Mouse (Mus musculus): ENCODE data around the gene Ube4b. TPM values are rescaled to one million over a fixed set of nuclear protein-coding genes. Genes with fewer than 3 reads are reported as not detected.
"Not testable (repeated sequence)": the region's sequence is repeated elsewhere in the genome, so short reads cannot be mapped to it uniquely, and the experiment has no call there.

Ube4b gene
- polyA plus RNA-seq, 1 experiment from 2014 or later: 68.8 TPM

- H3K27me3 ChIP-seq (ENCODE audit: control insufficient read depth, insufficient read depth, low read length): no peaks in the 10 kb centered on the region
- no peaks in the 10 kb centered on the region for H3K36me3 ChIP-seq (ENCODE audit: control insufficient read depth, insufficient read depth, low read length)
- H3K4me3 ChIP-seq (ENCODE audit: low read depth, low read length): no peak overlapping the region
- no peak overlapping the region for H3K9ac ChIP-seq (ENCODE audit: low read length)
- DNase-seq (ENCODE audit: low spot score): no peak
- H3K27ac ChIP-seq (ENCODE audit: low read depth, low read length): no peak overlapping the region
- no peaks in the 10 kb centered on the region for H3K9me3 ChIP-seq (ENCODE audit: control insufficient read depth, low read length)
- WGBS: 67% methylated on average over 5 of the region's 5 CpGs
- H3K4me1 ChIP-seq (ENCODE audit: control insufficient read depth, insufficient read depth, low read length): no peaks in the 10 kb centered on the region
- no peak overlapping the region for H3K4me2 ChIP-seq (ENCODE audit: low read depth)
- no peak for ATAC-seq (ENCODE audit: insufficient read depth, low FRiP score, low TSS enrichment)
Measured at GRCm38 (mm10) chr4:149458526-149458925, 32.0 kb upstream of the Ube4b start.

- Histone ChIP-seq H3K36me3 (ENCODE audit: control insufficient read depth, insufficient read depth, low read length) (no peaks in the 10 kb centered on the region), H3K27ac (ENCODE audit: low read depth, low read length) (no peak overlapping the region), H3K4me1 (ENCODE audit: control insufficient read depth, insufficient read depth, low read length) (no peaks in the 10 kb centered on the region), H3K27me3 (ENCODE audit: control insufficient read depth, insufficient read depth, low read length) (no peaks in the 10 kb centered on the region), H3K4me3 (ENCODE audit: low read depth, low read length) (no peak overlapping the region), H3K9me3 (ENCODE audit: control insufficient read depth, low read length) (no peaks in the 10 kb centered on the region), H3K9ac (ENCODE audit: low read length) (no peak overlapping the region), H3K4me2 (ENCODE audit: low read depth) (no peak overlapping the region)
- WGBS: 87% methylated on average over 6 of the region's 6 CpGs
- no peak for ATAC-seq (ENCODE audit: insufficient read depth, low FRiP score, low TSS enrichment)
- no peak for DNase-seq (ENCODE audit: low spot score)
Measured at GRCm38 (mm10) chr4:149457831-149458430, 31.4 kb upstream of the Ube4b start.

GRCm38 (mm10) chr4:149457163-149457562 is 30.6 kb upstream of the Ube4b start:
- not testable (repeated sequence) for H3K36me3 ChIP-seq (ENCODE audit: control insufficient read depth, insufficient read depth, low read length); ATAC-seq (ENCODE audit: insufficient read depth, low FRiP score, low TSS enrichment); H3K9me3 ChIP-seq (ENCODE audit: control insufficient read depth, low read length); H3K4me2 ChIP-seq (ENCODE audit: low read depth); H3K4me3 ChIP-seq (ENCODE audit: low read depth, low read length); H3K27ac ChIP-seq (ENCODE audit: low read depth, low read length); H3K27me3 ChIP-seq (ENCODE audit: control insufficient read depth, insufficient read depth, low read length); H3K9ac ChIP-seq (ENCODE audit: low read length); DNase-seq (ENCODE audit: low spot score); H3K4me1 ChIP-seq (ENCODE audit: control insufficient read depth, insufficient read depth, low read length)
- 85% methylated on average over 27 of the region's 27 CpGs for WGBS

GRCm38 (mm10) chr4:149454879-149455278 is 28.3 kb upstream of the Ube4b start, which contains the start of gene Rbp7:
Rbp7 (minus strand) TSS chr4:149454978.
- Histone ChIP-seq H3K4me1 (ENCODE audit: control insufficient read depth, insufficient read depth, low read length) (no peaks in the 10 kb centered on the region), H3K9me3 (ENCODE audit: control insufficient read depth, low read length) (no peaks in the 10 kb centered on the region), H3K4me2 (ENCODE audit: low read depth) (no peak within 1 kb of the TSS), H3K9ac (ENCODE audit: low read length) (no peak within 1 kb of the TSS), H3K27me3 (ENCODE audit: control insufficient read depth, insufficient read depth, low read length) (no peaks in the 10 kb centered on the region), H3K27ac (ENCODE audit: low read depth, low read length) (no peak within 1 kb of the TSS), H3K4me3 (ENCODE audit: low read depth, low read length) (no peak within 1 kb of the TSS), H3K36me3 (ENCODE audit: control insufficient read depth, insufficient read depth, low read length) (no peaks in the 10 kb centered on the region)
- 54% methylated on average over 8 of the region's 8 CpGs for WGBS
- ATAC-seq (ENCODE audit: insufficient read depth, low FRiP score, low TSS enrichment): no peak
- no peak for DNase-seq (ENCODE audit: low spot score)

GRCm38 (mm10) chr4:149454263-149454662 is 27.7 kb upstream of the Ube4b start:
- ATAC-seq (ENCODE audit: insufficient read depth, low FRiP score, low TSS enrichment) (no peak), DNase-seq (ENCODE audit: low spot score) (no peak)
- Histone ChIP-seq H3K4me1 (ENCODE audit: control insufficient read depth, insufficient read depth, low read length) (no peaks in the 10 kb centered on the region), H3K27ac (ENCODE audit: low read depth, low read length) (no peak overlapping the region), H3K9ac (ENCODE audit: low read length) (no peak overlapping the region), H3K36me3 (ENCODE audit: control insufficient read depth, insufficient read depth, low read length) (no peaks in the 10 kb centered on the region), H3K4me3 (ENCODE audit: low read depth, low read length) (no peak overlapping the region), H3K4me2 (ENCODE audit: low read depth) (no peak overlapping the region), H3K27me3 (ENCODE audit: control insufficient read depth, insufficient read depth, low read length) (no peaks in the 10 kb centered on the region), H3K9me3 (ENCODE audit: control insufficient read depth, low read length) (no peaks in the 10 kb centered on the region)
- WGBS: 91% methylated on average over 17 of the region's 17 CpGs

- 84% methylated on average over 4 of the region's 4 CpGs for WGBS
Measured at GRCm38 (mm10) chr4:149453656-149454055, 27.1 kb upstream of the Ube4b start.

GRCm38 (mm10) chr4:149450636-149451035 is 24.1 kb upstream of the Ube4b start:
- no peak overlapping the region for H3K4me3 ChIP-seq (ENCODE audit: low read depth, low read length)
- no peak overlapping the region for H3K4me2 ChIP-seq (ENCODE audit: low read depth)
- no peak for DNase-seq (ENCODE audit: low spot score)
- ATAC-seq (ENCODE audit: insufficient read depth, low FRiP score, low TSS enrichment): no peak
- H3K9ac ChIP-seq (ENCODE audit: low read length): no peak overlapping the region
- H3K4me1 ChIP-seq (ENCODE audit: control insufficient read depth, insufficient read depth, low read length): peaks cover 2% of the 10 kb centered on the region; the same call in 1 of the 2 replicates
- 89% methylated on average over 3 of the region's 3 CpGs for WGBS
- H3K9me3 ChIP-seq (ENCODE audit: control insufficient read depth, low read length): no peaks in the 10 kb centered on the region
- no peaks in the 10 kb centered on the region for H3K27me3 ChIP-seq (ENCODE audit: control insufficient read depth, insufficient read depth, low read length)
- H3K27ac ChIP-seq (ENCODE audit: low read depth, low read length): no peak overlapping the region
- H3K36me3 ChIP-seq (ENCODE audit: control insufficient read depth, insufficient read depth, low read length): no peaks in the 10 kb centered on the region

More at GRCm38 (mm10) chr4:149453656-149454055, 27.1 kb upstream of the Ube4b start:
- Histone ChIP-seq H3K27me3 (ENCODE audit: control insufficient read depth, insufficient read depth, low read length) (no peaks in the 10 kb centered on the region), H3K9ac (ENCODE audit: low read length) (no peak overlapping the region), H3K36me3 (ENCODE audit: control insufficient read depth, insufficient read depth, low read length) (no peaks in the 10 kb centered on the region), H3K4me2 (ENCODE audit: low read depth) (no peak overlapping the region), H3K4me3 (ENCODE audit: low read depth, low read length) (no peak overlapping the region), H3K27ac (ENCODE audit: low read depth, low read length) (no peak overlapping the region), H3K4me1 (ENCODE audit: control insufficient read depth, insufficient read depth, low read length) (no peaks in the 10 kb centered on the region), H3K9me3 (ENCODE audit: control insufficient read depth, low read length) (no peaks in the 10 kb centered on the region)
- ATAC-seq (ENCODE audit: insufficient read depth, low FRiP score, low TSS enrichment) (no peak), DNase-seq (ENCODE audit: low spot score) (no peak)

GRCm38 (mm10) chr4:149446309-149446708 is 19.8 kb upstream of the Ube4b start:
- H3K9me3 ChIP-seq (ENCODE audit: control insufficient read depth, low read length): no peaks in the 10 kb centered on the region
- 54% methylated on average over 1 of the region's 1 CpGs for WGBS
- no peak overlapping the region for H3K9ac ChIP-seq (ENCODE audit: low read length)
- no peaks in the 10 kb centered on the region for H3K27me3 ChIP-seq (ENCODE audit: control insufficient read depth, insufficient read depth, low read length)
- H3K4me3 ChIP-seq (ENCODE audit: low read depth, low read length): no peak overlapping the region
- H3K4me1 ChIP-seq (ENCODE audit: control insufficient read depth, insufficient read depth, low read length): peaks cover 2% of the 10 kb centered on the region; the same call in 1 of the 2 replicates
- peak overlapping the region; percentile 86; the same call in 1 of the 2 replicates for H3K27ac ChIP-seq (ENCODE audit: low read depth, low read length)
- no peaks in the 10 kb centered on the region for H3K36me3 ChIP-seq (ENCODE audit: control insufficient read depth, insufficient read depth, low read length)
- ATAC-seq (ENCODE audit: insufficient read depth, low FRiP score, low TSS enrichment) (no peak), DNase-seq (ENCODE audit: low spot score) (no peak)
- H3K4me2 ChIP-seq (ENCODE audit: low read depth): peak overlapping the region; percentile 47

GRCm38 (mm10) chr4:149445868-149446267 is 19.3 kb upstream of the Ube4b start:
- Histone ChIP-seq H3K27ac (ENCODE audit: low read depth, low read length) (peak overlapping the region; percentile 86), H3K9me3 (ENCODE audit: control insufficient read depth, low read length) (no peaks in the 10 kb centered on the region), H3K27me3 (ENCODE audit: control insufficient read depth, insufficient read depth, low read length) (no peaks in the 10 kb centered on the region), H3K4me2 (ENCODE audit: low read depth) (peak overlapping the region; percentile 47), H3K9ac (ENCODE audit: low read length) (no peak overlapping the region; the same call in 1 of the 2 replicates), H3K4me1 (ENCODE audit: control insufficient read depth, insufficient read depth, low read length) (peaks cover 2% of the 10 kb centered on the region; the same call in 1 of the 2 replicates), H3K36me3 (ENCODE audit: control insufficient read depth, insufficient read depth, low read length) (no peaks in the 10 kb centered on the region), H3K4me3 (ENCODE audit: low read depth, low read length) (no peak overlapping the region)
- peak; percentile 82 for DNase-seq (ENCODE audit: low spot score)
- 2% methylated on average over 11 of the region's 11 CpGs for WGBS
- peak; percentile 69 for ATAC-seq (ENCODE audit: insufficient read depth, low FRiP score, low TSS enrichment)

Measured in neural tube, embryonic 11.5 days (tissue).